Mouse (Mus musculus) testis, adult 2 months (tissue): Measurements from ENCODE around the gene Nup107.

Source experiments
- CTCF ChIP-seq: fragments of 200-500 bp; IDR thresholded peaks from 2 replicates; pipeline ENCODE4 v1.5.1; 2012; ENCODE audit warnings: low read depth, mild to moderate bottlenecking, inconsistent platforms, low read length, moderate library complexity; ENCODE audit not compliant: control insufficient read depth, insufficient read depth, insufficient replicate concordance
- POLR2A ChIP-seq: fragments of 200-500 bp; IDR thresholded peaks from 2 replicates; pipeline ENCODE4 v1.6.1; 2012; ENCODE audit warnings: low read depth, mild to moderate bottlenecking, inconsistent platforms, low read length, moderate library complexity; ENCODE audit not compliant: control insufficient read depth

DNA sequence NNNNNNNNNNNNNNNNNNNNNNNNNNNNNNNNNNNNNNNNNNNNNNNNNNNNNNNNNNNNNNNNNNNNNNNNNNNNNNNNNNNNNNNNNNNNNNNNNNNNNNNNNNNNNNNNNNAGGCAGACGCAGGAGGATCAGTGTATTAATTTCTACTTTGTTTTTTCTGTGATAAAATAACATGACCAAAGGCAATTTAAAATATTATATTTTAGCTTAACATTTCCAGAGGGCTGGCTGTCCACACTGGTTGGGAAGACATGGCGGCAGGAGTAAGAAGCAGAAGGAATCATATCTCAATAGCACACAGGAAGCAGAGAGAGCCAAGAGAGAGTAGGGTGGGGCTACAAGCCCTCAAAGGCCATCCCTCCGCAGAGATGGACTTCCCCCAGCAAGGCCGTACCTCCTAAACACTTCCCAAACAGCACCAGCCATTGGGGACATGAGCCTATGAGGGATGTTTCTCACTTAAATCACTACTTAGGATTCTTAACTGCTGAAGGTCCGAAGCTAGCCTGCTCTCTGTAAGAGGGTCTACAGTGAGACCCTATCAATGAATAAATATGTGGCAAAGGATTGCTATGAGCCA, 68.3 kb downstream of the Nup107 start:
- TF ChIP-seq CTCF, result no peak
- no peak for TF ChIP-seq POLR2A
